9 mouse cellular contexts compared by ENCODE assay signal in genomic region chr14:32073901-32074300, GRCm38 (mm10). TPM values are rescaled to one million over a fixed set of nuclear protein-coding genes. Genes with fewer than 3 reads are reported as not detected.
DNase-seq lines count a peak whose midpoint lies in the region; ATAC-seq lines count a peak whose summit lies in the region.
"Had no signal": no experiment of that assay in that cellular context is flagged by ENCODE, and none has a peak within 500 bp of the region (broad histone marks: within the 10 kb centered on the region; RNA-seq: fewer than 3 reads in every experiment).

No protein-coding gene starts in this region.

- DNase-seq in cerebellum, adult 8-10 months, result peak; percentile 35
- peak; percentile 38 for DNase-seq in kidney, adult 11 months
- DNase-seq in kidney, postnatal 10 days, result no peak
- peak; percentile 53 for DNase-seq in cerebellum, adult 9-11 months
- DNase-seq in left cerebral cortex, adult 18-20 months (ENCODE audit: low spot score in 2 of 2), result no peak
- DNase-seq in urinary bladder, postnatal 25 days (ENCODE audit: low spot score), result no peak

- peak overlapping the region; percentile 82 for H3K27ac ChIP-seq in kidney, embryonic 15.5 days
- H3K27ac ChIP-seq: stomach, postnatal 0 days had no signal

- H3K4me1 ChIP-seq in kidney, embryonic 15.5 days, result peaks cover 23% of the 10 kb centered on the region

- no peak overlapping the region for H3K4me2 ChIP-seq in kidney, embryonic 15.5 days

- no peak overlapping the region for H3K9ac ChIP-seq in kidney, embryonic 15.5 days

- H3K36me3 ChIP-seq in kidney, embryonic 15.5 days, result no peaks in the 10 kb centered on the region

- H3K4me3 ChIP-seq in kidney, embryonic 15.5 days (replicated peaks), result no peak overlapping the region

- H3K9me3 ChIP-seq in kidney, embryonic 15.5 days (replicated peaks), result no peaks in the 10 kb centered on the region

- no peak for ATAC-seq in cerebellum, adult (ENCODE audit: insufficient number of reproducible peaks, low FRiP score, low TSS enrichment)
- peak; percentile 89 for ATAC-seq in kidney, embryonic 15.5 days (replicated peaks; ENCODE audit: low FRiP score)

- no peaks in the 10 kb centered on the region for H3K27me3 ChIP-seq in kidney, embryonic 15.5 days

- 27% methylated on average over 7 of the region's 7 CpGs for WGBS in kidney, embryonic 15.5 days

RNA-seq across cellular contexts. Expression of gene Oxnad1, which starts 11.3 kb away (rescaled TPM):
- 38.7 and 42.2 TPM in 2 replicates for polyA plus RNA-seq in kidney, embryonic 15.5 days (2015; fragmentation: Nextera tagmentation; extraction: Ambion mirVana)
- total RNA-seq in left cerebral cortex, adult 18-20 months (2021), result 10 to 100 TPM; 13.3 to 15.0 TPM

RNA-seq across cellular contexts. Expression of gene Dph3, which starts 11.6 kb away (rescaled TPM):
- polyA plus RNA-seq in kidney, embryonic 15.5 days (2015; fragmentation: Nextera tagmentation; extraction: Ambion mirVana), result 92.9 and 109 TPM in 2 replicates
- total RNA-seq in left cerebral cortex, adult 18-20 months (2021), result 10 to 100 TPM; 40.2 to 45.3 TPM

RNA-seq across cellular contexts. Expression of gene Galnt15, which starts 45.1 kb away (rescaled TPM):
- polyA plus RNA-seq in kidney, embryonic 15.5 days (2015; fragmentation: Nextera tagmentation; extraction: Ambion mirVana), result 0.38 and 0.64 TPM in 2 replicates
- total RNA-seq in left cerebral cortex, adult 18-20 months (2021), result 1 to 10 TPM; 1.8 to 2.6 TPM

Comparison
In these comparisons a context has a peak if more than half of its experiments do, and no peak if none do; other contexts are left out.
1. DNase-seq: peak in cerebellum, adult 8-10 months (single experiment), kidney, adult 11 months (single experiment) and cerebellum, adult 9-11 months (single experiment); none in kidney, postnatal 10 days (single experiment), left cerebral cortex, adult 18-20 months (0 of 2) and urinary bladder, postnatal 25 days (single experiment).